Mouse (Mus musculus) hindbrain, postnatal 0 days (tissue): ENCODE measurements around the gene Capn8. TPM values are rescaled to one million over a fixed set of nuclear protein-coding genes. Genes with fewer than 3 reads are reported as not detected.
A peak's percentile ranks its signal among the peaks of the same experiment; 100 is the strongest.

Source experiments
- ATAC-seq: fragments of 200-750 bp; cut with Nextera tagmentation; 2 replicates; pipeline ENCODE4 v1.8.0; 2017; ENCODE audit warnings: mild to moderate bottlenecking, moderate TSS enrichment, moderate library complexity
- DNase-seq: peaks from one replicate; pipeline ENCODE4 v3.0.0-alpha.2; 2015; ENCODE audit warnings: low spot score
- H3K27ac ChIP-seq: fragments of 300-500 bp; sonication (generic); 2 replicates; pipeline ENCODE4 v1.5.1; 2014; ENCODE audit warnings: mild to moderate bottlenecking
- H3K27me3 ChIP-seq: fragments of 300-500 bp; sonication (generic); 2 replicates; pipeline ENCODE4 v1.6.1; 2014; ENCODE audit warnings: low read length, mixed read lengths; ENCODE audit not compliant: insufficient read depth
- H3K36me3 ChIP-seq: fragments of 300-500 bp; sonication (generic); 2 replicates; pipeline ENCODE4 v1.6.1; 2014; ENCODE audit warnings: low read length, mixed read lengths; ENCODE audit not compliant: insufficient read depth
- H3K4me1 ChIP-seq: fragments of 300-500 bp; sonication (generic); 2 replicates; pipeline ENCODE4 v1.6.1; 2014; ENCODE audit warnings: antibody characterized with exemption, low read length, mixed read lengths; ENCODE audit not compliant: insufficient read depth
- H3K4me2 ChIP-seq: fragments of 300-500 bp; sonication (generic); 2 replicates; pipeline ENCODE4 v1.6.1; 2014; ENCODE audit warnings: low read depth, mild to moderate bottlenecking, low read length, moderate library complexity, mixed read lengths
- H3K4me3 ChIP-seq: fragments of 300-500 bp; sonication (generic); 2 replicates; pipeline ENCODE4 v1.5.1; 2014; ENCODE audit warnings: low read length
- H3K9ac ChIP-seq: fragments of 300-500 bp; sonication (generic); replicated peaks from 2 replicates; pipeline ENCODE4 v1.6.1; 2014; ENCODE audit warnings: mild to moderate bottlenecking, low read length, moderate library complexity, mixed read lengths
- H3K9me3 ChIP-seq: fragments of 300-500 bp; sonication (generic); 2 replicates; pipeline ENCODE4 v1.6.1; 2016; ENCODE audit warnings: low read length, mixed read lengths
- CTCF ChIP-seq: IDR thresholded peaks from 2 replicates; pipeline ENCODE4 v1.5.1; 2016; ENCODE audit warnings: antibody characterized with exemption, control low read depth, low read depth
- WGBS: fragments of 180-500 bp; shearing (Covaris S2); extraction: QIAGEN DNeasy Blood & Tissue Kit; methylation state at CpG from one replicate; pipeline ENCODE4 v1.1.7; 2014; 5-methylcytosine and 5-hydroxymethylcytosine counted together
- polyA plus RNA-seq: library from polyadenylated mRNA; unstranded; fragments of >200 nt; fragmentation: Nextera tagmentation; extraction: Ambion mirVana; gene quantifications from 2 replicates; pipeline ENCODE4 v1.2.1, GENCODE M21; 2015
- total RNA-seq: library from RNA; depleted of rRNA; stranded (reverse); fragments of >200 nt; gene quantifications from 2 replicates; pipeline ENCODE4 v1.2.3, GENCODE M21; 2014; rRNA removed

The Capn8 gene
- total and polyA plus RNA-seq, 2 experiments from 2014 or later, result not detected

GRCm38 (mm10) chr1:182669741-182670140, 104.9 kb downstream of the Capn8 start:
- Histone ChIP-seq H3K9ac (no peak overlapping the region), H3K4me2 (no peak overlapping the region), H3K4me3 (no peak overlapping the region), H3K9me3 (no peaks in the 10 kb centered on the region), H3K4me1 (peaks cover 8% of the 10 kb centered on the region), H3K36me3 (no peaks in the 10 kb centered on the region), H3K27ac (0 out of 2 replicates have a peak overlapping the region, but pooled peaks have one; percentile 7), H3K27me3 (no peaks in the 10 kb centered on the region)
- DNase-seq (no peak), ATAC-seq (no peak)
- no peak for TF ChIP-seq CTCF
- 62% methylated on average over 11 of the region's 11 CpGs for WGBS

- Histone ChIP-seq H3K4me1 (peaks cover 8% of the 10 kb centered on the region), H3K9me3 (no peaks in the 10 kb centered on the region), H3K36me3 (no peaks in the 10 kb centered on the region), H3K9ac (no peak overlapping the region), H3K4me2 (no peak overlapping the region), H3K27ac (no peak overlapping the region), H3K4me3 (no peak overlapping the region), H3K27me3 (no peaks in the 10 kb centered on the region)
- ATAC-seq, result no peak
- 21% methylated on average over 11 of the region's 11 CpGs for WGBS
- TF ChIP-seq CTCF, result no peak
- peak; percentile 28 for DNase-seq
These were observed 105.9 kb downstream of the Capn8 start for GRCm38 (mm10) chr1:182670563-182671342.

GRCm38 (mm10) chr1:182671343-182671624, 106.5 kb downstream of the Capn8 start:
- ATAC-seq (no peak), DNase-seq (no peak)
- H3K4me1 ChIP-seq, result peaks cover 5% of the 10 kb centered on the region
- H3K36me3 ChIP-seq, result no peaks in the 10 kb centered on the region
- H3K4me3 ChIP-seq, result no peak overlapping the region
- no peaks in the 10 kb centered on the region for H3K27me3 ChIP-seq
- no peak overlapping the region for H3K9ac ChIP-seq
- no peak overlapping the region for H3K4me2 ChIP-seq
- H3K9me3 ChIP-seq, result no peaks in the 10 kb centered on the region
- TF ChIP-seq CTCF, result no peak
- 47% methylated on average over 4 of the region's 4 CpGs for WGBS
- no peak overlapping the region for H3K27ac ChIP-seq

GRCm38 (mm10) chr1:182675346-182675745, 110.5 kb downstream of the Capn8 start:
- Histone ChIP-seq H3K36me3 (no peaks in the 10 kb centered on the region), H3K9me3 (no peaks in the 10 kb centered on the region), H3K9ac (no peak overlapping the region), H3K27ac (no peak overlapping the region), H3K4me3 (no peak overlapping the region), H3K27me3 (no peaks in the 10 kb centered on the region), H3K4me1 (no peaks in the 10 kb centered on the region), H3K4me2 (no peak overlapping the region)
- 41% methylated on average over 8 of the region's 8 CpGs for WGBS
- DNase-seq, result no peak
- ATAC-seq, result no peak
- no peak for TF ChIP-seq CTCF

- no peaks in the 10 kb centered on the region for H3K9me3 ChIP-seq
- no peak for ATAC-seq
- no peak overlapping the region for H3K9ac ChIP-seq
- no peak overlapping the region for H3K4me2 ChIP-seq
- H3K27ac ChIP-seq, result no peak overlapping the region
- no peak for TF ChIP-seq CTCF
- no peak for DNase-seq
- H3K27me3 ChIP-seq, result no peaks in the 10 kb centered on the region
- peaks cover 5% of the 10 kb centered on the region; the same call in 1 of the 2 replicates for H3K4me1 ChIP-seq
- 97% methylated on average over 17 of the region's 17 CpGs for WGBS
- no peak overlapping the region for H3K4me3 ChIP-seq
- H3K36me3 ChIP-seq, result no peaks in the 10 kb centered on the region
These were observed 113.3 kb downstream of the Capn8 start for GRCm38 (mm10) chr1:182678151-182678550.

- Histone ChIP-seq H3K36me3 (no peaks in the 10 kb centered on the region), H3K9me3 (no peaks in the 10 kb centered on the region), H3K27ac (no peak overlapping the region), H3K27me3 (no peaks in the 10 kb centered on the region), H3K4me2 (no peak overlapping the region), H3K4me1 (peaks cover 5% of the 10 kb centered on the region; the same call in 1 of the 2 replicates), H3K4me3 (no peak overlapping the region), H3K9ac (no peak overlapping the region)
- ATAC-seq, result no peak
- WGBS, result 54% methylated on average over 3 of the region's 3 CpGs
- no peak for DNase-seq
- TF ChIP-seq CTCF, result no peak
These were observed 114.4 kb downstream of the Capn8 start for GRCm38 (mm10) chr1:182679169-182679568.

GRCm38 (mm10) chr1:182679582-182679981, 114.8 kb downstream of the Capn8 start:
- no peaks in the 10 kb centered on the region for H3K36me3 ChIP-seq
- no peak overlapping the region for H3K4me3 ChIP-seq
- H3K9me3 ChIP-seq, result no peaks in the 10 kb centered on the region
- H3K9ac ChIP-seq, result no peak overlapping the region
- H3K4me2 ChIP-seq, result no peak overlapping the region
- H3K27ac ChIP-seq, result no peak overlapping the region
- WGBS, result 72% methylated on average over 7 of the region's 7 CpGs
- DNase-seq (no peak), ATAC-seq (no peak)
- TF ChIP-seq CTCF, result no peak
- H3K4me1 ChIP-seq, result peaks cover 5% of the 10 kb centered on the region; the same call in 1 of the 2 replicates
- H3K27me3 ChIP-seq, result no peaks in the 10 kb centered on the region

Other genes with a start within 250 kb of the Capn8 start
- gene Fbxo28, start 223.4 kb upstream of the Capn8 start, total RNA-seq, result 26.0 and 35.0 TPM in 2 replicates
- gene Fbxo28, start 223.4 kb upstream of the Capn8 start, polyA plus RNA-seq, result 14.9 and 15.8 TPM in 2 replicates
- 20.8 and 36.3 TPM in 2 replicates for gene Trp53bp2, start 155.8 kb upstream of the Capn8 start, total RNA-seq
- 11.2 and 11.7 TPM in 2 replicates for gene Trp53bp2, start 155.8 kb upstream of the Capn8 start, polyA plus RNA-seq
- gene Capn2, start 47.4 kb upstream of the Capn8 start, total RNA-seq, result 79.7 and 87.2 TPM in 2 replicates
- gene Capn2, start 47.4 kb upstream of the Capn8 start, polyA plus RNA-seq, result 82.2 and 83.7 TPM in 2 replicates
- not detected in 2 replicates for gene Ccdc185, start 184.2 kb downstream of the Capn8 start, total RNA-seq
- not detected in 2 replicates for gene Ccdc185, start 184.2 kb downstream of the Capn8 start, polyA plus RNA-seq
- gene Susd4, start 198.9 kb downstream of the Capn8 start, total RNA-seq, result 71.1 and 77.3 TPM in 2 replicates
- gene Susd4, start 198.9 kb downstream of the Capn8 start, polyA plus RNA-seq, result 74.4 and 74.9 TPM in 2 replicates